Mouse (Mus musculus): ENCODE results near the gene Hist1h2aa. TPM values are rescaled to one million over a fixed set of nuclear protein-coding genes. Genes with fewer than 3 reads are reported as not detected.

The Hist1h2aa gene
- total and polyA plus RNA-seq, 3 experiments, result not detected

GRCm38 (mm10) chr13:23959776-23960175, 25.5 kb downstream of the Hist1h2aa start:
- dilution Hi-C loops (cut with MboI; ENCODE audit: extremely low pct_ligation_motif_present, extremely low pct_unique_long_range_greater_than_20kb, low sequenced_read_pairs), result no loop called here
- H3K4me2 ChIP-seq (ENCODE audit: insufficient read depth, low read depth, poor library complexity, severe bottlenecking), result no peak overlapping the region
- no peak for DNase-seq (ENCODE audit: extremely low read depth)
- H3K36me3 ChIP-seq (replicated peaks in 1 of 2; ENCODE audit: control insufficient read depth in 1 of 2, insufficient read depth in 1 of 2, low read length in 1 of 2), result no peaks in the 10 kb centered on the region
- no peak for TF ChIP-seq MAX (IDR thresholded peaks at IDR 0.05; ENCODE audit: low read length)
- TF ChIP-seq MAZ (IDR thresholded peaks at IDR 0.05; ENCODE audit: low read depth, low read length), result no peak
- TF ChIP-seq USF2 (conservative IDR thresholded peaks at IDR 0.05; ENCODE audit: low read depth, low read length), result no peak
- TF ChIP-seq POLR2AphosphoS2 (IDR thresholded peaks at IDR 0.05; ENCODE audit: low read depth, low read length), result no peak
- TF ChIP-seq PAX5 (IDR thresholded peaks at IDR 0.05; ENCODE audit: low read length), result no peak
- no peak for TF ChIP-seq ZC3H11A (IDR thresholded peaks at IDR 0.05; ENCODE audit: low read depth, low read length)
- no peak for TF ChIP-seq HCFC1 (IDR thresholded peaks at IDR 0.05; ENCODE audit: low read depth, low read length)
- no peak for TF ChIP-seq MEF2A (IDR thresholded peaks at IDR 0.05; ENCODE audit: borderline replicate concordance, low read depth, low read length)
- TF ChIP-seq NRF1 (IDR thresholded peaks at IDR 0.05; ENCODE audit: low read depth, low read length), result no peak
- TF ChIP-seq ETS1 (conservative IDR thresholded peaks at IDR 0.05; ENCODE audit: low read depth, low read length), result no peak
- H3K27ac ChIP-seq (ENCODE audit: insufficient read depth, low read depth), result no peak overlapping the region
- no peak overlapping the region for H3K9ac ChIP-seq (ENCODE audit: insufficient read depth, low read depth)
- no peak overlapping the region for H3K4me3 ChIP-seq (replicated peaks in 1 of 3; ENCODE audit: low read depth in 2 of 3, low read length in 2 of 3, poor library complexity in 1 of 3)
- no peaks in the 10 kb centered on the region for H3K9me3 ChIP-seq (replicated peaks; ENCODE audit: low read length)
- no peaks in the 10 kb centered on the region for H3K27me3 ChIP-seq (replicated peaks)
- in situ Hi-C loops (cut with MboI; ENCODE audit: low pct_ligation_motif_present, low pct_unique_long_range_greater_than_20kb, low sequenced_read_pairs), result no loop called here
- no peaks in the 10 kb centered on the region for H3K4me1 ChIP-seq (ENCODE audit: control insufficient read depth in 1 of 2, insufficient read depth in 2 of 2)
- H3K79me2 ChIP-seq (replicated peaks; ENCODE audit: control insufficient read depth, extremely low read depth, insufficient read depth, poor library complexity, severe bottlenecking), result no peaks in the 10 kb centered on the region

- Histone ChIP-seq H3K36me3 (replicated peaks in 1 of 2; ENCODE audit: control insufficient read depth in 1 of 2, insufficient read depth in 1 of 2, low read length in 1 of 2) (no peaks in the 10 kb centered on the region), H3K9me3 (replicated peaks; ENCODE audit: low read length) (no peaks in the 10 kb centered on the region), H3K79me2 (replicated peaks; ENCODE audit: control insufficient read depth, extremely low read depth, insufficient read depth, poor library complexity, severe bottlenecking) (no peaks in the 10 kb centered on the region), H3K4me2 (ENCODE audit: insufficient read depth, low read depth, poor library complexity, severe bottlenecking) (no peak overlapping the region), H3K4me1 (ENCODE audit: control insufficient read depth in 1 of 2, insufficient read depth in 2 of 2) (no peaks in the 10 kb centered on the region), H3K27ac (ENCODE audit: insufficient read depth, low read depth) (no peak overlapping the region), H3K4me3 (replicated peaks in 1 of 3; ENCODE audit: low read depth in 2 of 3, low read length in 2 of 3, poor library complexity in 1 of 3) (no peak overlapping the region), H3K27me3 (replicated peaks) (no peaks in the 10 kb centered on the region), H3K9ac (ENCODE audit: insufficient read depth, low read depth) (no peak overlapping the region)
- in situ Hi-C loops (cut with MboI; ENCODE audit: low pct_ligation_motif_present, low pct_unique_long_range_greater_than_20kb, low sequenced_read_pairs), result no loop called here
- DNase-seq (ENCODE audit: extremely low read depth), result no peak
- dilution Hi-C loops (cut with MboI; ENCODE audit: extremely low pct_ligation_motif_present, extremely low pct_unique_long_range_greater_than_20kb, low sequenced_read_pairs), result no loop called here
- TF ChIP-seq BHLHE40 (IDR thresholded peaks at IDR 0.05; ENCODE audit: low read depth, low read length), result no peak
- TF ChIP-seq KAT2A (IDR thresholded peaks at IDR 0.05; ENCODE audit: insufficient replicate concordance, low read length), result no peak
- TF ChIP-seq USF1 (IDR thresholded peaks at IDR 0.05; ENCODE audit: low read depth, low read length), result no peak
- no peak for TF ChIP-seq EP300 (IDR thresholded peaks at IDR 0.05; ENCODE audit: low read length)
- TF ChIP-seq NRF1 (IDR thresholded peaks at IDR 0.05; ENCODE audit: low read depth, low read length), result no peak
- TF ChIP-seq SMC3 (IDR thresholded peaks at IDR 0.05; ENCODE audit: low read depth, low read length), result no peak
- TF ChIP-seq ZNF384 (IDR thresholded peaks at IDR 0.05; ENCODE audit: low read depth, low read length), result no peak
- no peak for TF ChIP-seq ELF1 (IDR thresholded peaks at IDR 0.05; ENCODE audit: low read depth, low read length)
Observed at GRCm38 (mm10) chr13:23964909-23965308, 30.6 kb downstream of the Hist1h2aa start.

Measured in CH12.LX (cell line).